Mouse (Mus musculus) lung, embryonic 15.5 days (tissue): ENCODE data around the gene Pepd. TPM values are rescaled to one million over a fixed set of nuclear protein-coding genes. Genes with fewer than 3 reads are reported as not detected.
A peak's percentile ranks its signal among the peaks of the same experiment; 100 is the strongest.

Experiments used
- ATAC-seq: fragments of 200-750 bp; cut with Nextera tagmentation; 2 replicates; pipeline ENCODE4 v1.8.0; 2017; ENCODE audit warnings: moderate number of reproducible peaks, borderline replicate concordance; ENCODE audit not compliant: low FRiP score, low TSS enrichment; ENCODE audit errors: extremely low read depth
- H3K27ac ChIP-seq: fragments of 300-500 bp; sonication (generic); 2 replicates; pipeline ENCODE4 v1.5.1; 2015; ENCODE audit warnings: moderate library complexity, mild to moderate bottlenecking, inconsistent platforms
- H3K27me3 ChIP-seq: fragments of 300-500 bp; sonication (generic); 2 replicates; pipeline ENCODE4 v1.6.1; 2015; ENCODE audit warnings: inconsistent platforms
- H3K36me3 ChIP-seq: fragments of 300-500 bp; sonication (generic); 2 replicates; pipeline ENCODE4 v1.6.1; 2015; ENCODE audit warnings: inconsistent platforms
- H3K4me1 ChIP-seq: fragments of 300-500 bp; sonication (generic); 2 replicates; pipeline ENCODE4 v1.6.1; 2015; ENCODE audit warnings: inconsistent platforms
- H3K4me2 ChIP-seq: fragments of 300-500 bp; sonication (generic); 2 replicates; pipeline ENCODE4 v1.6.1; 2015; ENCODE audit warnings: inconsistent platforms, mild to moderate bottlenecking, moderate library complexity
- H3K4me3 ChIP-seq: fragments of 300-500 bp; sonication (generic); 2 replicates; pipeline ENCODE4 v1.5.1; 2015; ENCODE audit warnings: mild to moderate bottlenecking, inconsistent platforms
- H3K9ac ChIP-seq: fragments of 300-500 bp; sonication (generic); 2 replicates; pipeline ENCODE4 v1.6.1; 2015; ENCODE audit warnings: inconsistent platforms
- H3K9me3 ChIP-seq: fragments of 300-500 bp; sonication (generic); 2 replicates; pipeline ENCODE4 v1.6.1; 2016; ENCODE audit warnings: inconsistent platforms
- WGBS: fragments of 180-500 bp; shearing (Covaris S2); methylation state at CpG from one replicate; pipeline ENCODE4 v1.1.7; 2015; 5-methylcytosine and 5-hydroxymethylcytosine counted together
- polyA plus RNA-seq: library from polyadenylated mRNA; unstranded; fragments of >200 nt; fragmentation: Nextera tagmentation; extraction: Ambion mirVana; gene quantifications from 2 replicates; pipeline ENCODE4 v1.2.1, GENCODE M21; 2015

Pepd gene
- polyA plus RNA-seq, 1 experiment from 2014 or later, result 67.5 TPM

- no peak overlapping the region for H3K9ac ChIP-seq
- no peak overlapping the region for H3K4me2 ChIP-seq
- H3K36me3 ChIP-seq, result no peaks in the 10 kb centered on the region
- 84% methylated on average over 9 of the region's 9 CpGs for whole genome bisulfite sequencing
- no peaks in the 10 kb centered on the region for H3K9me3 ChIP-seq
- no peak overlapping the region for H3K27ac ChIP-seq
- peaks cover 7% of the 10 kb centered on the region for H3K4me1 ChIP-seq
- no peak overlapping the region for H3K4me3 ChIP-seq
- H3K27me3 ChIP-seq, result peaks cover 8% of the 10 kb centered on the region; the same call in 1 of the 2 replicates
- no peak for ATAC-seq
Observed at GRCm38 (mm10) chr7:34913956-34914355, 1.8 kb downstream of the Pepd start.

GRCm38 (mm10) chr7:34915555-34915954 lies 3.4 kb downstream of the Pepd start:
- 86% methylated on average over 5 of the region's 5 CpGs for WGBS
- Histone ChIP-seq H3K27me3 (peaks cover 8% of the 10 kb centered on the region; the same call in 1 of the 2 replicates), H3K36me3 (no peaks in the 10 kb centered on the region), H3K4me2 (no peak overlapping the region), H3K9me3 (no peaks in the 10 kb centered on the region), H3K4me3 (no peak overlapping the region), H3K27ac (no peak overlapping the region), H3K9ac (no peak overlapping the region), H3K4me1 (peaks cover 7% of the 10 kb centered on the region)
- no peak for ATAC-seq

- Histone ChIP-seq H3K27ac (no peak overlapping the region), H3K4me1 (peaks cover 7% of the 10 kb centered on the region), H3K36me3 (no peaks in the 10 kb centered on the region), H3K4me2 (no peak overlapping the region), H3K9me3 (no peaks in the 10 kb centered on the region), H3K4me3 (no peak overlapping the region), H3K9ac (no peak overlapping the region), H3K27me3 (no peaks in the 10 kb centered on the region)
- WGBS, result 62% methylated on average over 6 of the region's 6 CpGs
- no peak for ATAC-seq
Observed at GRCm38 (mm10) chr7:34917558-34917957, 5.4 kb downstream of the Pepd start.

GRCm38 (mm10) chr7:34917998-34918397 lies 5.8 kb downstream of the Pepd start:
- Histone ChIP-seq H3K27me3 (no peaks in the 10 kb centered on the region), H3K27ac (no peak overlapping the region), H3K4me3 (no peak overlapping the region), H3K9ac (no peak overlapping the region), H3K9me3 (no peaks in the 10 kb centered on the region), H3K4me1 (peaks cover 3% of the 10 kb centered on the region), H3K4me2 (no peak overlapping the region), H3K36me3 (no peaks in the 10 kb centered on the region)
- ATAC-seq, result no peak
- WGBS, result 92% methylated on average over 4 of the region's 4 CpGs

GRCm38 (mm10) chr7:34918416-34918815 lies 6.2 kb downstream of the Pepd start:
- no peak overlapping the region for H3K27ac ChIP-seq
- H3K4me1 ChIP-seq, result no peaks in the 10 kb centered on the region
- H3K4me2 ChIP-seq, result no peak overlapping the region
- H3K36me3 ChIP-seq, result no peaks in the 10 kb centered on the region
- no peaks in the 10 kb centered on the region for H3K27me3 ChIP-seq
- H3K9me3 ChIP-seq, result no peaks in the 10 kb centered on the region
- no peak overlapping the region for H3K4me3 ChIP-seq
- no peak overlapping the region for H3K9ac ChIP-seq
- peak; percentile 32; the same call in 1 of the 2 replicates for ATAC-seq
- 81% methylated on average over 8 of the region's 8 CpGs for WGBS

GRCm38 (mm10) chr7:34919054-34919453 lies 6.9 kb downstream of the Pepd start:
- no peak for ATAC-seq
- H3K27me3 ChIP-seq, result no peaks in the 10 kb centered on the region
- 64% methylated on average over 5 of the region's 5 CpGs for WGBS
- no peak overlapping the region for H3K4me2 ChIP-seq
- H3K9ac ChIP-seq, result no peak overlapping the region
- no peak overlapping the region for H3K4me3 ChIP-seq
- no peak overlapping the region for H3K27ac ChIP-seq
- no peaks in the 10 kb centered on the region for H3K9me3 ChIP-seq
- H3K4me1 ChIP-seq, result no peaks in the 10 kb centered on the region
- no peaks in the 10 kb centered on the region for H3K36me3 ChIP-seq

GRCm38 (mm10) chr7:34919809-34920208 lies 7.6 kb downstream of the Pepd start:
- Histone ChIP-seq H3K4me2 (no peak overlapping the region), H3K4me3 (no peak overlapping the region), H3K27ac (no peak overlapping the region), H3K9me3 (no peaks in the 10 kb centered on the region), H3K36me3 (no peaks in the 10 kb centered on the region), H3K27me3 (no peaks in the 10 kb centered on the region), H3K9ac (no peak overlapping the region), H3K4me1 (no peaks in the 10 kb centered on the region)
- WGBS, result 54% methylated on average over 5 of the region's 5 CpGs
- ATAC-seq, result no peak

- ATAC-seq, result no peak
- no peak overlapping the region for H3K4me2 ChIP-seq
- H3K36me3 ChIP-seq, result no peaks in the 10 kb centered on the region
- no peak overlapping the region for H3K9ac ChIP-seq
- H3K4me1 ChIP-seq, result peaks cover 3% of the 10 kb centered on the region; the same call in 1 of the 2 replicates
- no peaks in the 10 kb centered on the region for H3K27me3 ChIP-seq
- 52% methylated on average over 5 of the region's 5 CpGs for WGBS
- H3K9me3 ChIP-seq, result no peaks in the 10 kb centered on the region
- no peak overlapping the region for H3K4me3 ChIP-seq
- no peak overlapping the region for H3K27ac ChIP-seq
Observed at GRCm38 (mm10) chr7:34925208-34925607, 13.0 kb downstream of the Pepd start.

GRCm38 (mm10) chr7:34925956-34926355 lies 13.8 kb downstream of the Pepd start:
- Histone ChIP-seq H3K9me3 (no peaks in the 10 kb centered on the region), H3K36me3 (no peaks in the 10 kb centered on the region), H3K27ac (no peak overlapping the region), H3K4me3 (no peak overlapping the region), H3K27me3 (no peaks in the 10 kb centered on the region), H3K9ac (no peak overlapping the region), H3K4me1 (peaks cover 3% of the 10 kb centered on the region; the same call in 1 of the 2 replicates), H3K4me2 (no peak overlapping the region)
- 85% methylated on average over 7 of the region's 7 CpGs for WGBS
- no peak for ATAC-seq

GRCm38 (mm10) chr7:34929614-34930262 lies 17.6 kb downstream of the Pepd start:
- 72% methylated on average over 8 of the region's 8 CpGs for WGBS
- peaks cover 3% of the 10 kb centered on the region; the same call in 1 of the 2 replicates for H3K4me1 ChIP-seq
- no peaks in the 10 kb centered on the region; the same call in 1 of the 2 replicates for H3K36me3 ChIP-seq
- no peaks in the 10 kb centered on the region for H3K27me3 ChIP-seq
- no peak overlapping the region for H3K9ac ChIP-seq
- H3K4me2 ChIP-seq, result no peak overlapping the region
- H3K9me3 ChIP-seq, result no peaks in the 10 kb centered on the region
- no peak overlapping the region for H3K27ac ChIP-seq
- no peak for ATAC-seq
- no peak overlapping the region for H3K4me3 ChIP-seq

GRCm38 (mm10) chr7:34930263-34930757 lies 18.1 kb downstream of the Pepd start:
- H3K4me2 ChIP-seq, result no peak overlapping the region
- H3K4me3 ChIP-seq, result no peak overlapping the region
- no peak for ATAC-seq
- H3K36me3 ChIP-seq, result peaks cover 5% of the 10 kb centered on the region; the same call in 1 of the 2 replicates
- peaks cover under 1% of the 10 kb centered on the region; the same call in 1 of the 2 replicates for H3K4me1 ChIP-seq
- H3K27ac ChIP-seq, result no peak overlapping the region
- no peaks in the 10 kb centered on the region for H3K27me3 ChIP-seq
- no peaks in the 10 kb centered on the region for H3K9me3 ChIP-seq
- WGBS, result 55% methylated on average over 7 of the region's 7 CpGs
- no peak overlapping the region for H3K9ac ChIP-seq

- no peak for ATAC-seq
- no peak overlapping the region for H3K9ac ChIP-seq
- no peaks in the 10 kb centered on the region for H3K27me3 ChIP-seq
- H3K9me3 ChIP-seq, result peaks cover 4% of the 10 kb centered on the region; the same call in 1 of the 2 replicates
- H3K4me2 ChIP-seq, result no peak overlapping the region
- peaks cover 17% of the 10 kb centered on the region for H3K36me3 ChIP-seq
- 82% methylated on average over 8 of the region's 8 CpGs for WGBS
- no peak overlapping the region for H3K4me3 ChIP-seq
- no peaks in the 10 kb centered on the region for H3K4me1 ChIP-seq
- H3K27ac ChIP-seq, result no peak overlapping the region
Observed at GRCm38 (mm10) chr7:34932631-34933030, 20.5 kb downstream of the Pepd start.
